Mouse (Mus musculus): Measurements from ENCODE around the gene Pigv. TPM values are rescaled to one million over a fixed set of nuclear protein-coding genes. Genes with fewer than 3 reads are reported as not detected.

The Pigv gene
- total and polyA plus RNA-seq, 3 experiments, result 2.9 to 5.0 (median 3.7) TPM

DNA sequence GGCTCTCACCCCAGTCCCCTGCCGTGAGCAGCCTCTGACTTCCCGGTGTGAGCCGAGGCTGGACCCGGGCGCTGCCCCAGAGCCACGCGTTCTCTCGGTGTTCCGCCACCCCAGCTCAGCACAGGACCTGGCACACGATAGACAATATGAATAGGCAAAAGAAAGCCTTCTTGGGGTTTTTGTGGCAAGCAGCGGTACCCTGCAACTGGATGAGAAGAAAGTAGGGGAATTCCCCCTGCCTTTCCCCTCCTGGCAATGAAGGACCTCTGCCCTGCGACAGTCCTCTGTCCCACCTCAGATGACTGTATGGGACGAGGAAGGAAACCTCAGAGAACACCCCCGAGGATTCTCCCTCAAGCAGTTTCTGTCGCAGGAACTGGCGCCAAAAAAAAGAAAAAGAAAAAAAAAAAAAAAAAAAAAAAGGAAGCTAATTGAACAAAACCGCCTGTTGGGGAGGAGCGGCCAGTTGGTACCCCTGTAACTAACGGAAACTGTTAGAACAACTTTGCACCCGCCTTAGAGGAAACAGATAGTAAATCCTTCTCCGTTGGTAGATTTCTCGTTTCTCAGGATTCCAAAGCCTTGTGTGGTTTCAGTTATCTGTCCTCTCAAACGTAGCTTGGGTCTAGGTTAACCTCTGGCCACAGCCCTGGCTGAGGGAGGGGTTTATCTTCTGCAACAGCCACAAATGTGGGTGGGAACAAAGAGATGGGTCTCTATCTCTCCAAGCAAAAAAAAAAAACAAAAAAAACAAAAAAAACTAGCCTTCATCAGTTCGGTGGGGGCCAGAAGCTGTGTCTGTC lies 599 bp upstream of the Pigv start (continued):
- TF ChIP-seq TCF12 (IDR thresholded peaks at IDR 0.05; ENCODE audit: low read depth, low read length), result no peak; the same call in none of the 2 replicates
- TF ChIP-seq USF2 (conservative IDR thresholded peaks at IDR 0.05; ENCODE audit: low read depth, low read length), result no peak
- no peak for TF ChIP-seq ZMIZ1 (IDR thresholded peaks at IDR 0.05; ENCODE audit: low read depth, low read length)
- peak; percentile 9 for TF ChIP-seq CHD2 (IDR thresholded peaks at IDR 0.05; ENCODE audit: low read length)
- peak; percentile 30 for TF ChIP-seq MXI1 (IDR thresholded peaks at IDR 0.05; ENCODE audit: low read depth, low read length)
- TF ChIP-seq MAFK (IDR thresholded peaks at IDR 0.05; ENCODE audit: insufficient replicate concordance, low read length), result peak; percentile 73; the same call in 1 of the 2 replicates
- TF ChIP-seq JUN (IDR thresholded peaks at IDR 0.05; ENCODE audit: insufficient read depth, low read depth, low read length), result no peak; the same call in 1 of the 2 replicates
- TF ChIP-seq BHLHE40 (IDR thresholded peaks at IDR 0.05; ENCODE audit: low read depth, low read length), result peak; percentile 97
- peak; percentile 82 for TF ChIP-seq MYC (IDR thresholded peaks at IDR 0.05; ENCODE audit: low read depth, low read length)
- peak; percentile 92 for TF ChIP-seq ETS1 (conservative IDR thresholded peaks at IDR 0.05; ENCODE audit: low read depth, low read length)

DNA sequence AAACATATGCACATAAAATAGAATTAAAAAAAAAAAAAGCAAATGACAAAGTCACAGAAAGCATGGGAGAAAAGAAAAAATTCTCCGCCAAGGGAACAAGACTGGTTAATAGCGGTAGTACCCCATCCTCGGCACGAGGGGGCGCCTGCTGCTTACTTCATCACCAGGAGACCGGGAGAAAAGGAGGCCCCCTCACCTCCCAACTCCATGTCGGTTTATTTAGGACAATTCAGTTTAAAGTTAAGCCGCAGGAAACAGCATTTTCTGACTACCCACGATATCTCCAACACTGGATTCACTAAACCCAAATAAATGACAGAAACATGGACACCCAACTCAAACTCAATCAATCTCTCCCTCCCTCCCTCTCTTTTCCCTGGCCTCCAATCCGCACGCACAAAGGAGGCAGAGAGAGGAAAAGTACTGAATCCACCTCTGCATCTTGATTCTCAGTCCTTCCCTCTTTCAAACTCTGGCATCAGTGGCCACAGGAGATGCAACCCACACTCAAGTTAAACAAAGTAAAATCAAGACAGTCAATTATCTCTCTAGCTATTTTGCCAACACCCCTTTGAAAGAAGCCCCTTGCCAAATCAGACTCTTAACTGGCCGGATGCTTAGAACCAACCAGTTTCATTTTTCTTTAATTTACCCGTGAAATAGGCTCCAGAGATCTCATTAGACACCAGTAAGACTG lies 1.1 kb downstream of the Pigv start:
- peak overlapping the region; percentile 94; the same call in 1 of the 2 replicates for H3K27ac ChIP-seq (ENCODE audit: insufficient read depth, low read depth)
- H3K27me3 ChIP-seq (replicated peaks), result no peaks in the 10 kb centered on the region
- TF ChIP-seq MXI1 (IDR thresholded peaks at IDR 0.05; ENCODE audit: low read depth, low read length), result no peak
- peak; percentile 38; the same call in 1 of the 2 replicates for TF ChIP-seq HCFC1 (IDR thresholded peaks at IDR 0.05; ENCODE audit: low read depth, low read length)
- no peak for TF ChIP-seq POLR2A (IDR thresholded peaks at IDR 0.05; ENCODE audit: low read depth, low read length)
- peak; percentile 63 for TF ChIP-seq MAX (IDR thresholded peaks at IDR 0.05; ENCODE audit: low read length)
- no peak for TF ChIP-seq UBTF (IDR thresholded peaks at IDR 0.05; ENCODE audit: low read depth, low read length)
- peak; percentile 68; the same call in 1 of the 2 replicates for TF ChIP-seq RCOR1 (conservative IDR thresholded peaks at IDR 0.05; ENCODE audit: low read depth, low read length)
- TF ChIP-seq MAZ (IDR thresholded peaks at IDR 0.05; ENCODE audit: low read depth, low read length), result peak; percentile 93
- TF ChIP-seq MAFK (IDR thresholded peaks at IDR 0.05; ENCODE audit: insufficient replicate concordance, low read length), result no peak
- peak; percentile 72 for TF ChIP-seq IRF4 (IDR thresholded peaks at IDR 0.05; ENCODE audit: low read depth, low read length)
- TF ChIP-seq MYC (IDR thresholded peaks at IDR 0.05; ENCODE audit: low read depth, low read length), result peak; percentile 62; the same call in 1 of the 2 replicates
- peak; percentile 86 for TF ChIP-seq ZC3H11A (IDR thresholded peaks at IDR 0.05; ENCODE audit: low read depth, low read length)
- no peak for TF ChIP-seq ETS1 (conservative IDR thresholded peaks at IDR 0.05; ENCODE audit: low read depth, low read length)
- 0 out of 2 replicates have a peak, but pooled peaks have one; percentile 21 for TF ChIP-seq JUND (conservative IDR thresholded peaks at IDR 0.05; ENCODE audit: low read depth, low read length)
- TF ChIP-seq RAD21 (IDR thresholded peaks at IDR 0.05; ENCODE audit: low read depth, low read length), result peak; percentile 92
- 0 out of 2 replicates have a peak, but pooled peaks have one; percentile 28 for TF ChIP-seq NELFE (IDR thresholded peaks at IDR 0.05; ENCODE audit: low read depth, low read length)
- TF ChIP-seq CHD1 (IDR thresholded peaks at IDR 0.05; ENCODE audit: low read depth, low read length), result 0 out of 2 replicates have a peak, but pooled peaks have one; percentile 54
- TF ChIP-seq CHD2 (IDR thresholded peaks at IDR 0.05; ENCODE audit: low read length), result 0 out of 2 replicates have a peak, but pooled peaks have one; percentile 14
- TF ChIP-seq USF1 (IDR thresholded peaks at IDR 0.05; ENCODE audit: low read depth, low read length), result no peak
- peak; percentile 92 for TF ChIP-seq SMC3 (IDR thresholded peaks at IDR 0.05; ENCODE audit: low read depth, low read length)
- TF ChIP-seq ZNF384 (IDR thresholded peaks at IDR 0.05; ENCODE audit: low read depth, low read length), result peak; percentile 59; the same call in 1 of the 2 replicates
- TF ChIP-seq SIN3A (IDR thresholded peaks at IDR 0.05; ENCODE audit: low read length), result peak; percentile 34; the same call in 1 of the 2 replicates
- peak; percentile 24; the same call in 1 of the 2 replicates for TF ChIP-seq NRF1 (IDR thresholded peaks at IDR 0.05; ENCODE audit: low read depth, low read length)
- no peak for TF ChIP-seq ZKSCAN1 (IDR thresholded peaks at IDR 0.05; ENCODE audit: borderline replicate concordance, low read depth, low read length)
- TF ChIP-seq MEF2A (IDR thresholded peaks at IDR 0.05; ENCODE audit: borderline replicate concordance, low read depth, low read length), result peak; percentile 29; the same call in 1 of the 2 replicates
- TF ChIP-seq CTCF (conservative IDR thresholded peaks at IDR 0.05 in 1 of 2, IDR thresholded peaks at IDR 0.05 in 1 of 2; ENCODE audit: low read depth in 2 of 2, low read length in 2 of 2), result peak; percentile 54 to 95
- H3K9ac ChIP-seq (ENCODE audit: insufficient read depth, low read depth), result peak overlapping the region; percentile 65; the same call in 1 of the 2 replicates
- no peaks in the 10 kb centered on the region for H3K9me3 ChIP-seq (replicated peaks; ENCODE audit: low read length)
- H3K79me2 ChIP-seq (replicated peaks; ENCODE audit: control insufficient read depth, extremely low read depth, insufficient read depth, poor library complexity, severe bottlenecking), result no peaks in the 10 kb centered on the region
- peaks cover 0 to 11% of the 10 kb centered on the region in 2 experiments for H3K36me3 ChIP-seq (replicated peaks in 1 of 2; ENCODE audit: control insufficient read depth in 1 of 2, insufficient read depth in 1 of 2, low read length in 1 of 2)
- dilution Hi-C loops (cut with MboI; ENCODE audit: extremely low pct_ligation_motif_present, extremely low pct_unique_long_range_greater_than_20kb, low sequenced_read_pairs), result no loop called here
- H3K4me3 ChIP-seq (replicated peaks in 1 of 3; ENCODE audit: low read depth in 2 of 3, low read length in 2 of 3, poor library complexity in 1 of 3), result peak overlapping the region; percentile 56 to 80 (median 59)
- peak overlapping the region; percentile 65 for H3K4me2 ChIP-seq (ENCODE audit: insufficient read depth, low read depth, poor library complexity, severe bottlenecking)
- H3K4me1 ChIP-seq (ENCODE audit: control insufficient read depth in 1 of 2, insufficient read depth in 2 of 2), result peaks cover 13 to 71% of the 10 kb centered on the region in 2 experiments
- in situ Hi-C loops (cut with MboI; ENCODE audit: low pct_ligation_motif_present, low pct_unique_long_range_greater_than_20kb, low sequenced_read_pairs), result loop anchor here (10.0 kb wide), 1 partner anchor 83 kb away; the partner anchor contains the start of gene Arid1a
- peak; percentile 79 for DNase-seq (ENCODE audit: extremely low read depth)

Data from CH12.LX (cell line).